Mouse (Mus musculus) heart, postnatal 0 days (tissue): ENCODE results near the gene Naa25.

Source experiments
- CTCF ChIP-seq: IDR thresholded peaks from 2 replicates; pipeline ENCODE4 v1.5.1; 2016; ENCODE audit warnings: antibody characterized with exemption, control low read depth, low read depth
- EP300 ChIP-seq: IDR thresholded peaks from 2 replicates; pipeline ENCODE4 v1.6.1; 2016; ENCODE audit warnings: antibody characterized with exemption, low read depth

GRCm38 (mm10) chr5:121363441-121363840, 34.3 kb upstream of the Naa25 start:
- TF ChIP-seq EP300 (no peak), CTCF (no peak)
